ENCODE assay signal across 12 mouse cellular contexts in the genomic region with DNA sequence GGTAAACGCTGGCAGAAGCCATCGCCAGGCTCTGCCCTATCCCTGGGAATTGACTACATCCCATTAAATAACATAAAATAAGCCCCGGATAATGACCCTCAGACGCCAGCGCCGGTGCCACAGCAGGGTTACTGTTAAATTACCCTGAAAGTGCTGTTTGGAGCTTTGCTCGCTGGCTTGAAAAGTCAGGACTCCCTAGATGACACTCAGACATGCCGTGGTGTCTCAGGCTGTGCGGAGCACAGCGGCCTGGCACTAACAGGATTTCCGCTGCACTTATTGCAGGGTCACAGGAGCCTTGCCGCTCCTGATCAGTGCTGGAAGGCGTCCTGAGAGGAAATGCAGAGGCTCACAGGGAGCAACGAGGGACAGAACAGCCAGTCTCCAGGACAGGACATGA.
DNase-seq lines count a peak whose midpoint lies in the region; ATAC-seq lines count a peak whose summit lies in the region.
"Had no signal": no experiment of that assay in that cellular context is flagged by ENCODE, and none has a peak within 500 bp of the region (broad histone marks: within the 10 kb centered on the region; RNA-seq: fewer than 3 reads in every experiment).

No protein-coding gene starts in this region.

- H3K4me3 ChIP-seq in neural tube, embryonic 13.5 days, result no peak overlapping the region

- no peaks in the 10 kb centered on the region for H3K9me3 ChIP-seq in neural tube, embryonic 13.5 days

- ATAC-seq in neural tube, embryonic 13.5 days (ENCODE audit: low read depth), result peak; percentile 34; the same call in 1 of the 2 replicates
- ATAC-seq: intestine, postnatal 0 days; lung, postnatal 0 days; midbrain, embryonic 16.5 days had no signal

- DNase-seq in adrenal gland, adult (ENCODE audit: inconsistent age in 2 of 2, low spot score in 1 of 2), result peak; percentile 4 to 34
- DNase-seq in adrenal gland, postnatal 4 days (ENCODE audit: low spot score in 2 of 2), result no peak
- peak; percentile 24 for DNase-seq in kidney, postnatal 14 days
- DNase-seq in kidney, adult 11 months, result no peak
- DNase-seq in forelimb bud, embryonic 11.5 days (ENCODE audit: low read depth, low spot score), result peak; percentile 13
- no peak for DNase-seq in frontal cortex, postnatal 10 days (ENCODE audit: low spot score in 2 of 2)
- no peak for DNase-seq in urinary bladder, adult 18-20 months (ENCODE audit: low spot score in 2 of 2)

- peaks cover 12% of the 10 kb centered on the region for H3K4me1 ChIP-seq in neural tube, embryonic 13.5 days (replicated peaks)

- WGBS in neural tube, embryonic 13.5 days, result 5% methylated on average over 14 of the region's 14 CpGs

- no peak overlapping the region for H3K4me2 ChIP-seq in neural tube, embryonic 13.5 days
- H3K4me2 ChIP-seq: liver, embryonic 11.5 days had no signal

- H3K27ac ChIP-seq in neural tube, embryonic 13.5 days (replicated peaks), result peak overlapping the region; percentile 24

- no peaks in the 10 kb centered on the region for H3K36me3 ChIP-seq in neural tube, embryonic 13.5 days

- no peaks in the 10 kb centered on the region for H3K27me3 ChIP-seq in neural tube, embryonic 13.5 days

- H3K9ac ChIP-seq in neural tube, embryonic 13.5 days, result no peak overlapping the region

Comparison
In these comparisons a context has a peak if more than half of its experiments do, and no peak if none do; other contexts are left out.
1. DNase-seq: peak in adrenal gland, adult (2 of 2), kidney, postnatal 14 days (single experiment) and forelimb bud, embryonic 11.5 days (single experiment); none in adrenal gland, postnatal 4 days (0 of 2), kidney, adult 11 months (single experiment), frontal cortex, postnatal 10 days (0 of 2) and urinary bladder, adult 18-20 months (0 of 2).